Mouse (Mus musculus) cerebellum, adult 11 months (tissue): ENCODE data around the gene Ndufa11.

Experiments
- DNase-seq: peaks from one replicate; pipeline ENCODE4 v3.0.0; 2022

The Ndufa11 gene

DNA sequence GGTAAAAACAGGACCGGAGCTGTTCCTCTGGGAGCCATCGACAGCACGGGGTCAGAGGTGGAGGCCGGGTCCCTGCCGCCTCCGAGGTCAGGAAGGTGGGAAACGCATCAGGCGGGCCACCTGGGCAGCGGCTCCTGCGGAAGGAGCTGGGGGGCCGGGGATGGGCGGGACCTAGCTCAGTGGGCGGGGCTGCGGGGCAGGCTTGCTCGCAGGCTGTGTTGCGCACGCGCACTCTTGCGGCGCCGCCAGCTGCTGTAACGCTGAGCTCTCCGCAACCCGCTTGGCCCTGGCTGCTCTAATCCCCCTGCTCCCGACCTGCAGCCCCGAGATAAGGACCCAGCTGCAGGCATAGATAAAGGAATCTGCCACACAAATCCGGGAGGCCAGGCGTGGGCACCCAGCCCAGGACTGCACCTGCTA lies 44.4 kb downstream of the Ndufa11 start:
- peak; percentile 85 for DNase-seq

DNA sequence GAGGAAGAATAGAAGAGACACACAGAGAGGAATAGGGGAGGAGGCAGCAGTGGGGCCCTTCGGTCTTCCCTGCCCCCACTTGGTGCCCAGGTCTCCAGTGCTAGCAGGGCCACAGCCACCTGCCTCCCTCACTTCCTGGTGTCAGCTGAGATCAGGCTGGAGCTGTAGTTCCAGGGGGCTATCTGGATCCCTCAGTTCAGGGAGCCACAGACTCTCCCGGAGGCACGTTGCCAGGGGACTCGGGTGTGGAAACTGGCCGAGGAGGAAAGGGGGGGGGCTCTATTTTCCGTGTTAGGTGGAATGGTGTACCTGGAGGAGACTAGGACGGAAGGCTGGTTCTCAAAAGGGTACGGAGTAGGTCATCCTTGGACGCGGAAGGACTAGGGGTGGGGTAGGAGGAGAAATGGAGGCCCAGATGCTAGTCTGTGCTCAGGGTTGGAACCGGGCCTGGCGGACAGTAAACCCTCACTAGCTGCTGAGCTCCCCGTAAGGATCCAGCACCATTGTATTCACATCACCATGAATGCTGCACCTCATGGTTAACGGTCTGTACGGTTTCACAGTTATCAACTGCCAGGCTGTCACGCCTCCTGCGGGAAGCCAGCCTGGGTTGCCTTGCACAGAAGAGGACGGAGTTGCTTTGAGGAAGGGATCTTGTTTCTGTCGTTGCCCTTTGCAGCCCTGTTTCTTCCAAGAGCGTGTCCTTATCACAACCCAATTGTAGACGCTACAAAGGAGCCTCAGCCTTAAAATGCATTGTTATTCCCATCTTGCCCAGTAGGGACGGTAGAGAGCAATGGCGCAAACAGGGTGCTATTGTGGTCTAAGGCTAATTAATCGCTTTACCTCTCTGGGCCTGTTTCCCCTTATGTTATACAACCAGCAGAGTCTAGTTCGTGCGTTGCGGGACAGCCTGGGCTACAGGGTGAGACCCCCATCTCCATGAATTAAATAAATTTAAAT lies 45.5 kb downstream of the Ndufa11 start:
- DNase-seq, result peak; percentile 72

- DNase-seq, result peak; percentile 41
These were observed 46.2 kb downstream of the Ndufa11 start for GRCm38 (mm10) chr17:56763741-56764250.

DNA sequence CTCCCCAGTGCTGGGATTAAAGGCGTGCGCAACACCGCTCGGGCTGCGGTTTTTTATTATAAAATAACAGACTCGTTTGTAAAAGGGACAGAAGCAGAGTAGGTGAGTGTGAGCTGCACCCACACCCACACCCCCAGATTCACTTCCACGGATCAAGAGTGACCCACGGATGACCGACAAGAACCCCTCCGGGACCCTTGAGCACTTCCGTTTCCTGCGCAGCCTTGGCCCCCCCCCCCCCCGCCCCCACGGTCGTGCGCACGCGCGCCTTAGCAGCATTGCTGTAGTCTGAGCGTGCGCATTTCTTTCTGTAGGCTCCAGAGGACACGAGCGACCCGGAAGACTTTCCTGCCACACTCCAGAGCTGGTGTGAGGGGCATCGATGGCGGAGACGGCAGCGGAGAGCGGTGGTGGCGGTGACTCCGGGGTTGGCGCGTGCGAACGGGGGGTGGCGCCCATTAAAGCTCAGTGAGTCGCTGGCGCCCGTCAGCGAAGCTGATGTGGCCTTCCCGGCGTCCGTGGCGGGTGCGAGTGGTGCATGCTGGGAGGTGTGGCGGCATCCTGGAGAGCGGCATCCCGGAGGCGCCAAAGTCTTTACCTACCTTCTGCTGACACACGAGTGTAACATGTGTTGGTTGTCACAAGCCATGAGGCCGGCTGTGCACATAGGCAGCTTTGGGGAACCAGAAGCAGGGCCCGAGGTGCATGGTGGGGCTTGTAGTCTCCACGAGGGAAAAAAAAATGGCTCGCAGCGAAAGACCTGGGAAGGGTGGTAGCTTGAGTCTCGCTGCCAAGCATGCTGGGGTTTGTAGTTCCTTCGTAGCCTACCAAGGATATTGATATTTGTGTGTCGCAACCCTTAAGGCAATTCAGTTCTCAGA lies 47.1 kb downstream of the Ndufa11 start, which contains the start of gene Dus3l:
TSS of gene Dus3l (plus strand) at position 284 of the 881 bp plus-strand sequence.
- peak; percentile 92 for DNase-seq

DNA sequence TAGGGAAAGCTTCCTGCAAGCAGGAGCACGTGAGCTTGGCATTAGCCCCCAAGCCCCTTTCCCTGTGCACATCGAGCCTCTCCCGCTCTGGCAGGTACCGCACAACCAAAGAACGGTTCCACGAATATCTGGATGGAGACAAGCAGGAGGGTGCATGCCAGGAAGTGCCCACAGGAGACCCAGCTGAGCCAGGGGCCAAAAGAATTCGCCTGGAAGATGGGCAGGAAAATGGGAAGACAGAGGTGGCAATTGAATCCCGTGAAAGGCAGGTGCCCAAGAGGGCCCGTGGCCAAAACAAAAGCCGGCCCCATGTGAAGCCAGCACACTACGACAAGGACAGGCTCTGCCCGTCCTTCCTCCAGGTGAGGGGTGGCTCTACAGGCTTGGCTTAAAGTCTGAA lies 47.9 kb downstream of the Ndufa11 start:
- no peak for DNase-seq

- peak; percentile 48 for DNase-seq
These were observed 49.3 kb downstream of the Ndufa11 start for GRCm38 (mm10) chr17:56766631-56767405.

DNA sequence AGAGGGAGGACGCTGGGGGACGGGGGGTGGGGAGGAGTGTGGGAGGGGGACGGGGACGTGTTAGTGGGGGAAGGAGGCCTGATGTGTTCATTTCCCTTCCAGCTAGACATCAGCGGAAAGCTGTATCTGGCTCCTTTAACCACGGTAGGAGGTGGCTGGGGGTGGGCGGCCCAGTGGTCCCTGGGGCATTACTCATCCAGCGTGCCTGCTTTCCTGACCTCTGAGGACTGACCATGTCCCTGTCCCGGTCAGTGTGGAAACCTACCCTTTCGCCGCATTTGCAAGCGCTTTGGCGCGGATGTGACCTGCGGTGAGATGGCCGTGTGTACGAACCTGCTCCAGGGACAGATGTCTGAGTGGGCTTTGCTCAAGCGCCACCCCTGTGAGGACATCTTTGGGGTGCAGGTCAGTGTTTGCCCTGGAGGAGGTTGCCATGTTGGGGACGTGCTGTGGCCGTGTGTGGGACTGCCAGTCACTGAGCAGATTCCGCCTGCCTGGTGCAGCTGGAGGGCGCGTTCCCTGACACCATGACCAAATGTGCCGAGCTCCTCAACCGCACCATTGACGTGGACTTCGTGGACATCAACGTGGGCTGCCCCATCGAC lies 50.1 kb downstream of the Ndufa11 start:
- DNase-seq, result peak; percentile 41

DNA sequence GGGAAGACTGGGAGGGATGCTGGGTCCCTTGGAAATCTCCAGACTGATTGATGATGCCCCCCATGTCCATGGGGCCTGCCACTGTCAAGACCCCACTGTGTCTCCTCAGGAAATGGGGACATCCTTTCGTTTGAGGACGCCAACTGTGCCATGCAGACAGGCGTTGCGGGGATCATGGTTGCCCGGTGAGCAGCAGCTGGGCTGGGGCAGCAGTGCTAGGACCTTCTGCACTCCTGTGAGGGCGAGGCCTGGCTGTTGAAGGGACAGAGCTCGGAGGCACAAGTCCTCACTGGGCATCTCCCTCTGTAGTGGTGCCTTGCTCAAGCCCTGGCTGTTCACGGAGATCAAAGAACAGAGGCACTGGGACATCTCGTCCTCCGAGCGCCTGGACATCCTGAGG lies 51.4 kb downstream of the Ndufa11 start:
- DNase-seq, result no peak

DNA sequence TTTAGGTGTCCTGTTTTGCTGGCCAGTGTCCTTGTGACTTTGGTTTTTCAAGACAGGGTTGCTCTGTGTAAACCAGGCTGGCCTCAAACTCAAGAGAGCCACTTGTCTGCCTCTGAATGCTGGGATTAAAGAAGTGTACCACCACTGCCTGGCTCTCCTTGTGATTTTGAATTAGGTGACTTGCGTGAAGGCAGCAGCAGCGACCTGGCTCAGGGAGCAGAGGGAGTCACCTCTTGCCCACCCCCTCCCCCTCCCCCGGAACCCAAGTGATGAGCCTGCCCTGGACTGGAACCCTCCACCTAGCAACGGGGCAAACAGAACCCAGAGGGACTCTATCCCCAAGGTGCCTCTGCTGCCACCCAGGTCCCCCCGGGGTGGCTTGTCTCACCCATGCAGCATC lies 52.4 kb downstream of the Ndufa11 start, which contains the start of gene Prr22:
TSS of gene Prr22 (plus strand) at position 301 of the 400 bp plus-strand sequence.
- DNase-seq, result no peak
